9 mouse cellular contexts compared by ENCODE assay signal in the genomic region with DNA sequence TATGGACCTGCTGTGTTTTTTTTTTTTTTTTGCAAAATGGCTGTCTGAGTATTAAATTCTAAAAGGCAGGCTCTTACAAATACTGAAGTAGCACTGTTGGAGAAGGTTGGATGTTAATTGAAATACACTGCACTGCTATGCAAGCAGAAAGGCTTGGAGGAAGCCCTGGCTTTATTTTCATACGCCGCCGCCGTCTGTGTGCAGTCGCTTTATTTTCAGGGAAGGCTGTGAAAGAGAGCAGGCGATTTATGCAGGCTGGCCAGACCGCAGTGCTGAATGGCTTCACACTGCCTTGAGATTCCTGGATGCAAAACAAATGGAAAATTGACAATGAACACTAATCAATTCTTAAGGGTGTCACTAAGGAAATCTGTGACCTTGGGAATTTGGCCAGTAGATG.
A peak's percentile ranks its signal among the peaks of the same experiment; 100 is the strongest.
DNase-seq lines count a peak whose midpoint lies in the region; ATAC-seq and TF ChIP-seq lines count a peak whose summit lies in the region.
"Had no signal": no experiment of that assay in that cellular context is flagged by ENCODE, and none has a peak within 500 bp of the region (broad histone marks: within the 10 kb centered on the region; RNA-seq: fewer than 3 reads in every experiment).

No protein-coding gene starts in this region.

- H3K27me3 ChIP-seq in forebrain, embryonic 12.5 days: no peaks in the 10 kb centered on the region
- H3K27me3 ChIP-seq in midbrain, embryonic 11.5 days (ENCODE audit: control insufficient read depth, insufficient read depth, low read length): no peaks in the 10 kb centered on the region
- no peaks in the 10 kb centered on the region for H3K27me3 ChIP-seq in intestine, embryonic 16.5 days (replicated peaks; ENCODE audit: control insufficient read depth, insufficient read depth, low read length)

- intact Hi-C loops in gastrocnemius, adult 2 months (cut with DNase I): no loop called here

- H3K9ac ChIP-seq in forebrain, embryonic 12.5 days: no peak overlapping the region
- H3K9ac ChIP-seq in midbrain, embryonic 11.5 days (ENCODE audit: low read length): peak overlapping the region; percentile 38; the same call in 1 of the 2 replicates
- H3K9ac ChIP-seq in intestine, embryonic 16.5 days (ENCODE audit: low read depth, low read length): no peak overlapping the region

- H3K27ac ChIP-seq in gastrocnemius, adult 2 months: peak overlapping the region; percentile 24; the same call in 1 of the 2 replicates
- H3K27ac ChIP-seq in forebrain, embryonic 12.5 days: 0 out of 2 replicates have a peak overlapping the region, but pooled peaks have one; percentile 8
- no peak overlapping the region for H3K27ac ChIP-seq in midbrain, embryonic 11.5 days (ENCODE audit: low read depth, low read length)
- H3K27ac ChIP-seq in intestine, embryonic 16.5 days (ENCODE audit: low read length): no peak overlapping the region

- 32% methylated on average over 7 of the region's 7 CpGs for WGBS in forebrain, embryonic 12.5 days
- WGBS in midbrain, embryonic 11.5 days: 32% methylated on average over 7 of the region's 7 CpGs
- WGBS in intestine, embryonic 16.5 days: 59% methylated on average over 7 of the region's 7 CpGs

- no peaks in the 10 kb centered on the region for H3K36me3 ChIP-seq in forebrain, embryonic 12.5 days (replicated peaks)
- no peaks in the 10 kb centered on the region for H3K36me3 ChIP-seq in midbrain, embryonic 11.5 days (ENCODE audit: control insufficient read depth, insufficient read depth, low read length)
- H3K36me3 ChIP-seq in intestine, embryonic 16.5 days (ENCODE audit: control insufficient read depth, insufficient read depth, low read length): no peaks in the 10 kb centered on the region

- no peak for DNase-seq in gastrocnemius, adult 2 months
- no peak for DNase-seq in gastrocnemius, adult 18-20 months (ENCODE audit: low spot score)
- DNase-seq in adrenal gland, postnatal 25 days: peak; percentile 12
- DNase-seq in midbrain, embryonic 11.5 days (ENCODE audit: low spot score, missing footprints): no peak
- DNase-seq in thymus, postnatal 4 days: no peak
- DNase-seq in thymus, adult 18-20 months: no peak

- H3K4me2 ChIP-seq in forebrain, embryonic 12.5 days: peak overlapping the region; percentile 19; the same call in 1 of the 2 replicates
- H3K4me2 ChIP-seq in midbrain, embryonic 11.5 days: peak overlapping the region; percentile 24; the same call in 1 of the 2 replicates
- H3K4me2 ChIP-seq in intestine, embryonic 16.5 days (ENCODE audit: low read depth, low read length): no peak overlapping the region

- H3K4me3 ChIP-seq in gastrocnemius, adult 2 months: peak overlapping the region; percentile 43
- no peak overlapping the region for H3K4me3 ChIP-seq in forebrain, embryonic 12.5 days (replicated peaks)
- H3K4me3 ChIP-seq in midbrain, embryonic 11.5 days (ENCODE audit: low read depth, low read length): no peak overlapping the region
- H3K4me3 ChIP-seq in intestine, embryonic 16.5 days (ENCODE audit: low read length): no peak overlapping the region

- TF ChIP-seq CTCF in gastrocnemius, adult 2 months (IDR thresholded peaks at IDR 0.05): no peak

- peak; percentile 82 for ATAC-seq in forebrain, embryonic 12.5 days (ENCODE audit: low FRiP score)
- ATAC-seq in midbrain, embryonic 11.5 days (ENCODE audit: low FRiP score): peak; percentile 70
- ATAC-seq in intestine, embryonic 16.5 days: no peak
- ATAC-seq: lung, postnatal 0 days had no signal

- H3K9me3 ChIP-seq in forebrain, embryonic 12.5 days: no peaks in the 10 kb centered on the region
- H3K9me3 ChIP-seq in midbrain, embryonic 11.5 days (ENCODE audit: control insufficient read depth, low read length): no peaks in the 10 kb centered on the region
- no peaks in the 10 kb centered on the region for H3K9me3 ChIP-seq in intestine, embryonic 16.5 days (ENCODE audit: control insufficient read depth, low read length)

- H3K4me1 ChIP-seq in forebrain, embryonic 12.5 days: peaks cover 13% of the 10 kb centered on the region
- no peaks in the 10 kb centered on the region for H3K4me1 ChIP-seq in midbrain, embryonic 11.5 days (ENCODE audit: control insufficient read depth, insufficient read depth, low read length)
- H3K4me1 ChIP-seq in intestine, embryonic 16.5 days (ENCODE audit: control insufficient read depth, insufficient read depth, low read length): no peaks in the 10 kb centered on the region

Comparison
In these comparisons a context has a peak if more than half of its experiments do, and no peak if none do; other contexts are left out.
1. H3K27ac ChIP-seq: peak in gastrocnemius, adult 2 months (single experiment) and forebrain, embryonic 12.5 days (single experiment); none in midbrain, embryonic 11.5 days (single experiment) and intestine, embryonic 16.5 days (single experiment).